Mouse (Mus musculus) limb, embryonic 15.5 days (tissue): ENCODE results near the gene Gm4340. TPM values are rescaled to one million over a fixed set of nuclear protein-coding genes. Genes with fewer than 3 reads are reported as not detected.
"Not testable (repeated sequence)": the region's sequence is repeated elsewhere in the genome, so short reads cannot be mapped to it uniquely, and the experiment has no call there.

ENCODE experiments used
- ATAC-seq: fragments of 200-750 bp; cut with Nextera tagmentation; 2 replicates; pipeline ENCODE4 v1.8.0; 2017; ENCODE audit warnings: low read depth, moderate TSS enrichment; ENCODE audit not compliant: insufficient number of reproducible peaks, low FRiP score, low TSS enrichment
- H3K27ac ChIP-seq: fragments of 300-500 bp; sonication (generic); 2 replicates; pipeline ENCODE4 v1.5.1; 2015; ENCODE audit warnings: moderate library complexity, mild to moderate bottlenecking, inconsistent platforms
- H3K27me3 ChIP-seq: fragments of 300-500 bp; sonication (generic); 2 replicates; pipeline ENCODE4 v1.6.1; 2015; ENCODE audit warnings: inconsistent platforms
- H3K36me3 ChIP-seq: fragments of 300-500 bp; sonication (generic); 2 replicates; pipeline ENCODE4 v1.6.1; 2015; ENCODE audit warnings: inconsistent platforms
- H3K4me1 ChIP-seq: fragments of 300-500 bp; sonication (generic); 2 replicates; pipeline ENCODE4 v1.6.1; 2015; ENCODE audit warnings: inconsistent platforms
- H3K4me2 ChIP-seq: fragments of 300-500 bp; sonication (generic); 2 replicates; pipeline ENCODE4 v1.6.1; 2015; ENCODE audit warnings: mild to moderate bottlenecking, inconsistent platforms
- H3K4me3 ChIP-seq: fragments of 300-500 bp; sonication (generic); 2 replicates; pipeline ENCODE4 v1.5.1; 2015; ENCODE audit warnings: mild to moderate bottlenecking, inconsistent platforms
- H3K9ac ChIP-seq: fragments of 300-500 bp; sonication (generic); 2 replicates; pipeline ENCODE4 v1.6.1; 2015; ENCODE audit warnings: inconsistent platforms
- H3K9me3 ChIP-seq: fragments of 300-500 bp; sonication (generic); 2 replicates; pipeline ENCODE4 v1.6.1; 2016; ENCODE audit warnings: inconsistent platforms
- WGBS: fragments of 180-500 bp; shearing (Covaris S2); methylation state at CpG from one replicate; pipeline ENCODE4 v1.1.7; 2015; 5-methylcytosine and 5-hydroxymethylcytosine counted together
- polyA plus RNA-seq: library from polyadenylated mRNA; unstranded; fragments of >200 nt; fragmentation: Nextera tagmentation; extraction: Ambion mirVana; gene quantifications from 2 replicates; pipeline ENCODE4 v1.2.1, GENCODE M21; 2015

Gene Gm4340
- polyA plus RNA-seq, result not detected in 2 replicates

DNA sequence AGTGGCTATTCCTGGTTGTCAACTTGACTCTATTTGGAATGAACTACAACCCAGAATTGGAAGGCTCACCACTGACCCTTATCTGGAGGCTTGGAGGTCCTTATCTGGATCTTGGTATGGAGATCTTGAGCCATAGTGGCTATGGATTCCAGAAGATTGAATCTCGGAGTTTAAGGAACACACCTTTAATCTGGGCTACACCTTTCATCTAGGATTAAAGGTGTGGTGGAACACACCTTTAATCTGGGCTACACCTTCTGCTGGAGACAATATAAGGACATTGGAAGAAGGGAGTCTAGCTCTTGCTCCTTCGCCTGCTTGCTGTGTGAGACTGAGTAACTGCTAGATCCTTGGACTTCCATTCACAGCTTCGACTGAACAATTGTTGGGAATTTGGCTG lies at the start of gene Gm4340:
Gm4340 (plus strand) TSS at position 301 of the 400 bp plus-strand sequence.
- H3K4me2 ChIP-seq, H3K27ac ChIP-seq, H3K9me3 ChIP-seq, H3K27me3 ChIP-seq, H3K4me1 ChIP-seq, H3K36me3 ChIP-seq, ATAC-seq, H3K9ac ChIP-seq, H3K4me3 ChIP-seq: not testable (repeated sequence)
- no CpG with 5 or more reads among the region's 3 CpGs for WGBS

DNA sequence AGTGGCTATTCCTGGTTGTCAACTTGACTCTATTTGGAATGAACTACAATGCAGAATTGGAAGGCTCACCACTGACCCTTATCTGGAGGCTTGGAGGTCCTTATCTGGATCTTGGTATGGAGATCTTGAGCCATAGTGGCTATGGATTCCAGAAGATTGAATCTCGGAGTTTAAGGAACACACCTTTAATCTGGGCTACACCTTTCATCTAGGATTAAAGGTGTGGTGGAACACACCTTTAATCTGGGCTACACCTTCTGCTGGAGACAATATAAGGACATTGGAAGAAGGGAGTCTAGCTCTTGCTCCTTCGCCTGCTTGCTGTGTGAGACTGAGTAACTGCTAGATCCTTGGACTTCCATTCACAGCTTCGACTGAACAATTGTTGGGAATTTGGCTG lies 42.6 kb upstream of the Gm4340 start, which contains the start of gene Gm6763:
Gm6763 (plus strand) TSS at position 301 of the 400 bp plus-strand sequence.
- WGBS, result no CpG with 5 or more reads among the region's 3 CpGs

GRCm38 (mm10) chr10:104159706-104160105 lies 34.1 kb upstream of the Gm4340 start, which contains the start of gene Gm8764:
Gene Gm8764, plus strand, starts transcription at chr10:104160006.
- H3K4me3 ChIP-seq, H3K36me3 ChIP-seq, H3K27ac ChIP-seq, H3K9me3 ChIP-seq, ATAC-seq, H3K27me3 ChIP-seq, H3K9ac ChIP-seq, H3K4me2 ChIP-seq, H3K4me1 ChIP-seq: not testable (repeated sequence)
- no CpG with 5 or more reads among the region's 3 CpGs for WGBS

More for the DNA sequence above, 42.6 kb upstream of the Gm4340 start, which contains the start of gene Gm6763:
- H3K9me3 ChIP-seq, H3K36me3 ChIP-seq, H3K4me3 ChIP-seq, H3K4me1 ChIP-seq, H3K27ac ChIP-seq, H3K4me2 ChIP-seq, H3K27me3 ChIP-seq, ATAC-seq, H3K9ac ChIP-seq: not testable (repeated sequence)

- H3K9me3 ChIP-seq, H3K4me1 ChIP-seq, ATAC-seq, H3K27ac ChIP-seq, H3K4me3 ChIP-seq, H3K4me2 ChIP-seq, H3K27me3 ChIP-seq, H3K9ac ChIP-seq, H3K36me3 ChIP-seq: not testable (repeated sequence)
- WGBS, result no CpG with 5 or more reads among the region's 3 CpGs
Measured at GRCm38 (mm10) chr10:104168215-104168614, 25.6 kb upstream of the Gm4340 start, which contains the start of gene Gm21304. Gene Gm21304, plus strand, starts transcription at chr10:104168515.

GRCm38 (mm10) chr10:104176724-104177123 lies 17.1 kb upstream of the Gm4340 start, which contains the start of gene Gm21312:
Gene Gm21312, plus strand, starts transcription at chr10:104177024.
- H3K4me1 ChIP-seq, H3K27ac ChIP-seq, H3K4me3 ChIP-seq, H3K9ac ChIP-seq, H3K36me3 ChIP-seq, ATAC-seq, H3K4me2 ChIP-seq, H3K9me3 ChIP-seq, H3K27me3 ChIP-seq: not testable (repeated sequence)
- no CpG with 5 or more reads among the region's 3 CpGs for WGBS

DNA sequence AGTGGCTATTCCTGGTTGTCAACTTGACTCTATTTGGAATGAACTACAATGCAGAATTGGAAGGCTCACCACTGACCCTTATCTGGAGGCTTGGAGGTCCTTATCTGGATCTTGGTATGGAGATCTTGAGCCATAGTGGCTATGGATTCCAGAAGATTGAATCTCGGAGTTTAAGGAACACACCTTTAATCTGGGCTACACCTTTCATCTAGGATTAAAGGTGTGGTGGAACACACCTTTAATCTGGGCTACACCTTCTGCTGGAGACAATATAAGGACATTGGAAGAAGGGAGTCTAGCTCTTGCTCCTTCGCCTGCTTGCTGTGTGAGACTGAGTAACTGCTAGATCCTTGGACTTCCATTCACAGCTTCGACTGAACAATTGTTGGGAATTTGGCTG lies 8.6 kb upstream of the Gm4340 start, which contains the start of gene Gm20765:
Gm20765 (plus strand) TSS at position 301 of the 400 bp plus-strand sequence.
- no CpG with 5 or more reads among the region's 3 CpGs for WGBS
- H3K4me1 ChIP-seq, H3K9me3 ChIP-seq: not testable (repeated sequence)

DNA sequence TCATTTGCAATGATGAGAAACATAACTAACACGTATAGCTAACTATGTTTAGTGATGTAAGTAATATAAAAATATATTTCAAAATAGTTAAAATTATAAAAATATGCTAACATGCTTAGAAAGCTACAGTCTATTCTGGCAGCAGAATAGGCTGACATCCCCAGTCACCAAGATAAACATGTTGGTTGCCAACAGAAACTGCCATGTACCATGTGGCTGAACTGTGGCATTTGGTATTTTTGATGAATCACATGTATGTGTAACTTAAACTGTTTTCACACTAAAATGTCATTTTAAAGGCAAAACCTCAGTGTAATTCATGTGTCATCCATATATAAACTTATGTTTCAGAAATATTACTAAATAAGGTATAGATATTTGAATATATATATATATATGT lies 15.8 kb downstream of the Gm4340 start:
- H3K4me2 ChIP-seq, result no peak overlapping the region
- WGBS, result 87% methylated on average over 1 of the region's 1 CpGs
- H3K27ac ChIP-seq, result no peak overlapping the region
- H3K9ac ChIP-seq, result no peak overlapping the region
- no peak overlapping the region for H3K4me3 ChIP-seq
- no peaks in the 10 kb centered on the region for H3K9me3 ChIP-seq
- no peaks in the 10 kb centered on the region for H3K4me1 ChIP-seq
- no peaks in the 10 kb centered on the region for H3K36me3 ChIP-seq
- H3K27me3 ChIP-seq, result no peaks in the 10 kb centered on the region
- no peak for ATAC-seq

More for the DNA sequence above, 8.6 kb upstream of the Gm4340 start, which contains the start of gene Gm20765:
- not testable (repeated sequence) for H3K27me3 ChIP-seq, H3K4me3 ChIP-seq, ATAC-seq, H3K9ac ChIP-seq, H3K36me3 ChIP-seq, H3K27ac ChIP-seq, H3K4me2 ChIP-seq

DNA sequence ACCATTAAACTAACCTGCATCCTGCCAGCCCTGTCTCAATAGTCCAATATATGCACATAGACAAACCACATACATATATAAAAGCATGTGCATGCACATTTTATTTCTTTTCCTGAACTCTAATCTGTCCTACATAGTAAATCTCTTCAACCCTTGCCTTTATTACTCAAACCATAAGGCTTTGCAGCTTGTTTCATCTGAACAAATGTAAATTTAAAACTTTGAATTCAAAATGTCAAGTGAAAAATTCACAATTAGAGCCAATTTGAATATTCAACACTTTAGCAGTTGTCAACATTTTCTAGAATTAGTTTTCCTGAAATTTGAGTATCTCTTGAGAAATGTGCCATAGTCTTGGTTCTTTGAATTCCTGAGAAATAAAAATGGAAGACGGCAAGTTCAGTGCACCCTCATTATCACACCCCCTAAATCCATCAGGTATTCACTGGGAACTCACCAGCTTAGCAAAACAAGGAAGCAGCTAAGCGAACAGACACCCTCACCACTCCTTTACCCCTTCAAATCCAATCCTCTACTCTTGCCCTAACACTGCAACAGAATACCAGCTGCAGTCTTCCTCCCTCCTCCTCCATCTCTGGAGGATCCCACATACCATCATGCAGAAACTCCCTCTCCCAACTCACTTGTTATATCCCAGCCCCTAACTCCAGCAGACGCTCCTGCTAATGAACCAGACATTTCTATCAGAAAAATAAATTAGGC lies 16.6 kb downstream of the Gm4340 start:
- H3K9ac ChIP-seq, result no peak overlapping the region
- H3K4me2 ChIP-seq, result no peak overlapping the region
- no peaks in the 10 kb centered on the region for H3K9me3 ChIP-seq
- no peaks in the 10 kb centered on the region for H3K27me3 ChIP-seq
- ATAC-seq, result no peak
- H3K36me3 ChIP-seq, result no peaks in the 10 kb centered on the region
- no peaks in the 10 kb centered on the region for H3K4me1 ChIP-seq
- H3K27ac ChIP-seq, result no peak overlapping the region
- no peak overlapping the region for H3K4me3 ChIP-seq
- WGBS, result 59% methylated on average over 3 of the region's 3 CpGs

DNA sequence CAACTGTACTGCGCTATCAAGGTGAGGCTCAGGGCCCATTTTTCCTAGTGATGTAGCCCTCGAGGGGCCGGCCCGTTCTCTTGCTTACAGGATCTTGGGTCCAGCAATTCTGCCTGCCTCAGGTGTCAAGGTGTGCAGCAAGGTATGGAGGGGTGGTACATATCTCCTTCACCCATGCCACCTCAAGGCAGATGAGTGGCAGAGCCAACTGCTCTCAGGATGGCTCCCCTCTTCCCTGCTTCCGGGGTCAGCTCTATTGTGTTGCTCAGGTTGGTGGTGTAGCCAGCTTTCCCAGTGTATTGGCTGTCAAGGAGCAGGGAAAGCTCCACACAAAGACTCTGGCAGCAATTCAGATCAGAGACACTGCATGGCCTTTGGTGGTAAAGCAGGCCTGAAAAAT lies 20.7 kb downstream of the Gm4340 start:
- 92% methylated on average over 5 of the region's 5 CpGs for WGBS

GRCm38 (mm10) chr10:104220303-104221021 lies 26.6 kb downstream of the Gm4340 start:
- WGBS, result 72% methylated on average over 6 of the region's 6 CpGs
- ATAC-seq, result no peak
- Histone ChIP-seq H3K4me1 (no peaks in the 10 kb centered on the region), H3K4me3 (no peak overlapping the region), H3K27me3 (no peaks in the 10 kb centered on the region), H3K27ac (no peak overlapping the region), H3K4me2 (no peak overlapping the region), H3K9ac (no peak overlapping the region), H3K9me3 (no peaks in the 10 kb centered on the region), H3K36me3 (no peaks in the 10 kb centered on the region)

More for the DNA sequence above, 20.7 kb downstream of the Gm4340 start:
- Histone ChIP-seq H3K9ac (no peak overlapping the region), H3K36me3 (no peaks in the 10 kb centered on the region), H3K27me3 (no peaks in the 10 kb centered on the region), H3K4me2 (no peak overlapping the region), H3K4me1 (no peaks in the 10 kb centered on the region), H3K27ac (no peak overlapping the region), H3K9me3 (no peaks in the 10 kb centered on the region), H3K4me3 (no peak overlapping the region)
- ATAC-seq, result no peak
